Mouse (Mus musculus): ENCODE results near the gene Hps5.
"Not testable (repeated sequence)": the region's sequence is repeated elsewhere in the genome, so short reads cannot be mapped to it uniquely, and the experiment has no call there.

Gene Hps5

GRCm38 (mm10) chr7:46795287-46796205, at the start of gene Hps5, which contains the start of gene Gtf2h1:
Hps5 (minus strand) TSS chr7:46796064.
Gtf2h1 (plus strand) TSS chr7:46796103.
- DNase-seq, result peak; percentile 98

- peak; percentile 97 for DNase-seq
Measured at GRCm38 (mm10) chr7:46845211-46845977, 49.5 kb upstream of the Hps5 start.

GRCm38 (mm10) chr7:46843576-46843975, 47.7 kb upstream of the Hps5 start:
- no peak for DNase-seq

GRCm38 (mm10) chr7:46842278-46842677, 46.4 kb upstream of the Hps5 start:
- DNase-seq, result no peak

- DNase-seq, result no peak
Measured at GRCm38 (mm10) chr7:46840787-46841525, 45.1 kb upstream of the Hps5 start, which contains the start of gene Ldha. Ldha (plus strand) TSS chr7:46841475.

- no peak for DNase-seq
Measured at GRCm38 (mm10) chr7:46840326-46840725, 44.5 kb upstream of the Hps5 start.

GRCm38 (mm10) chr7:46839861-46840260, 44.0 kb upstream of the Hps5 start:
- DNase-seq, result no peak

- no peak for DNase-seq
Measured at GRCm38 (mm10) chr7:46839446-46839845, 43.6 kb upstream of the Hps5 start.

GRCm38 (mm10) chr7:46838891-46839302, 43.0 kb upstream of the Hps5 start:
- DNase-seq, result peak; percentile 71

GRCm38 (mm10) chr7:46838104-46838671, 42.3 kb upstream of the Hps5 start:
- DNase-seq, result peak; percentile 35

- no peak for DNase-seq
Measured at GRCm38 (mm10) chr7:46837073-46837472, 41.2 kb upstream of the Hps5 start.

GRCm38 (mm10) chr7:46836357-46836756, 40.5 kb upstream of the Hps5 start:
- DNase-seq, result no peak

- no peak for DNase-seq
Measured at GRCm38 (mm10) chr7:46834994-46835610, 39.2 kb upstream of the Hps5 start.

- no peak for DNase-seq
Measured at GRCm38 (mm10) chr7:46833670-46834255, 37.9 kb upstream of the Hps5 start.

GRCm38 (mm10) chr7:46833266-46833665, 37.4 kb upstream of the Hps5 start:
- no peak for DNase-seq

GRCm38 (mm10) chr7:46832112-46832810, 36.4 kb upstream of the Hps5 start:
- not testable (repeated sequence) for DNase-seq

- no peak for DNase-seq
Measured at GRCm38 (mm10) chr7:46831693-46832092, 35.8 kb upstream of the Hps5 start.

GRCm38 (mm10) chr7:46830799-46831590, 35.1 kb upstream of the Hps5 start:
- no peak for DNase-seq

GRCm38 (mm10) chr7:46829911-46830310, 34.0 kb upstream of the Hps5 start:
- DNase-seq, result no peak

- DNase-seq, result no peak
Measured at GRCm38 (mm10) chr7:46827803-46828184, 31.9 kb upstream of the Hps5 start.
